Mouse (Mus musculus) liver, embryonic 14.5 days (tissue): ENCODE measurements around the gene Lims1.

Experiments used
- CTCF ChIP-seq: IDR thresholded peaks from 2 replicates; pipeline ENCODE4 v1.5.1; 2016; ENCODE audit warnings: antibody characterized with exemption, low read depth, control low read depth
- EP300 ChIP-seq: IDR thresholded peaks from 2 replicates; pipeline ENCODE4 v1.6.1; 2016; ENCODE audit warnings: antibody characterized with exemption, low read depth

DNA sequence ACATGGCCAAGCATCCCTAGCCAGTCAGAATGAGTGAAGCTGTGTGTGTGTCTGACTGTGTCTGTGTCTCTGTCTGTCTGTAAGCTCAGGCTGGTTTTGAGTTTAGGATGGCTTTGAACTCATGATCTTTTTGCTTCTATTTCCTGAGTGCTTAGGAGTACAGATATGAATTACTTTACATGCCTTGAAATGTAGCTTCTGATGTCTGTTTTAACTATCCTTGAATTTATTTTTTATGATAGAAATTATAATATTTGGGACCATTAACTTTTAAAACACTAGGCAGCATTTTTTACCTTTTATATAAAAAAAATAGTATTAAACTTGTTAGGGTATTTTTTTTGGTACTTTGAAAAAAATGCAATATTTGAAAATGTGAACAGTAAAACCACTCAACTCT lies 128.3 kb downstream of the Lims1 start:
- no peak for TF ChIP-seq CTCF
- no peak for TF ChIP-seq EP300
